Mouse (Mus musculus): ENCODE measurements around the gene Gm10251. TPM values are rescaled to one million over a fixed set of nuclear protein-coding genes. Genes with fewer than 3 reads are reported as not detected.

The Gm10251 gene
- polyA plus RNA-seq (2015; fragmentation: Nextera tagmentation; extraction: Ambion mirVana), result not detected in 2 replicates

GRCm38 (mm10) chr14:6684070-6684469 is at the start of gene Gm10251:
Gm10251 (minus strand) TSS chr14:6684170.

GRCm38 (mm10) chr14:6720151-6720550 is 36.2 kb upstream of the Gm10251 start, which contains the start of gene Gm8050:
Gm8050 (minus strand) TSS chr14:6720251.

GRCm38 (mm10) chr14:6622318-6622717 is 61.7 kb downstream of the Gm10251 start, which contains the start of gene Gm3460:
Gm3460 (minus strand) TSS chr14:6622418.

GRCm38 (mm10) chr14:6590513-6590912 is 93.5 kb downstream of the Gm10251 start, which contains the start of gene Gm3629:
Gm3629 (minus strand) TSS chr14:6590613.

Other genes starting within 250 kb of the Gm10251 start
- not detected in 2 replicates for gene Gm3594, start 239.6 kb downstream of the Gm10251 start, polyA plus RNA-seq (2015; fragmentation: Nextera tagmentation; extraction: Ambion mirVana)
- not detected in 2 replicates for gene Gm8356, start 146.9 kb downstream of the Gm10251 start, polyA plus RNA-seq (2015; fragmentation: Nextera tagmentation; extraction: Ambion mirVana)
- gene Gm3629, start 93.6 kb downstream of the Gm10251 start, polyA plus RNA-seq (2015; fragmentation: Nextera tagmentation; extraction: Ambion mirVana), result not detected in 2 replicates
- gene Gm3460, start 61.8 kb downstream of the Gm10251 start, polyA plus RNA-seq (2015; fragmentation: Nextera tagmentation; extraction: Ambion mirVana), result not detected in 2 replicates
- gene Gm8050, start 36.1 kb upstream of the Gm10251 start, polyA plus RNA-seq (2015; fragmentation: Nextera tagmentation; extraction: Ambion mirVana), result not detected in 2 replicates
- 5.2 and 5.5 TPM in 2 replicates for gene Gm3636, start 58.2 kb upstream of the Gm10251 start, polyA plus RNA-seq (2015; fragmentation: Nextera tagmentation; extraction: Ambion mirVana)
- gene Gm8362, start 90.2 kb upstream of the Gm10251 start, polyA plus RNA-seq (2015; fragmentation: Nextera tagmentation; extraction: Ambion mirVana), result not detected in 2 replicates
- gene Gm3642, start 156.1 kb upstream of the Gm10251 start, polyA plus RNA-seq (2015; fragmentation: Nextera tagmentation; extraction: Ambion mirVana), result 0.09 TPM in 1 of 2 replicates, not detected in the other
- gene Gm3667, start 205.8 kb upstream of the Gm10251 start, polyA plus RNA-seq (2015; fragmentation: Nextera tagmentation; extraction: Ambion mirVana), result 3.1 and 4.0 TPM in 2 replicates

Measured in skeletal muscle tissue, postnatal 0 days (tissue).